Mouse (Mus musculus) embryonic facial prominence, embryonic 11.5 days (tissue): ENCODE data around the gene Fam155a. TPM values are rescaled to one million over a fixed set of nuclear protein-coding genes. Genes with fewer than 3 reads are reported as not detected.
A peak's percentile ranks its signal among the peaks of the same experiment; 100 is the strongest.
"Not testable (repeated sequence)": the region's sequence is repeated elsewhere in the genome, so short reads cannot be mapped to it uniquely, and the experiment has no call there.

Experiments used
- ATAC-seq: fragments of 200-750 bp; cut with Nextera tagmentation; replicated peaks from 2 replicates; pipeline ENCODE4 v1.8.0; 2017; ENCODE audit warnings: low read depth; ENCODE audit not compliant: insufficient number of reproducible peaks, low FRiP score, low TSS enrichment
- DNase-seq: peaks from one replicate; pipeline ENCODE4 v3.0.0-alpha.2; 2015; ENCODE audit warnings: low spot score
- H3K27ac ChIP-seq: fragments of 300-500 bp; sonication (generic); replicated peaks from 2 replicates; pipeline ENCODE4 v1.5.1; 2014; ENCODE audit warnings: mild to moderate bottlenecking, low read depth, low read length, control low read depth
- H3K27me3 ChIP-seq: fragments of 300-500 bp; sonication (generic); 2 replicates; pipeline ENCODE4 v1.6.1; 2014; ENCODE audit warnings: mild to moderate bottlenecking, low read length, moderate library complexity, mixed read lengths; ENCODE audit not compliant: control insufficient read depth, insufficient read depth
- H3K36me3 ChIP-seq: fragments of 300-500 bp; sonication (generic); replicated peaks from 2 replicates; pipeline ENCODE4 v1.6.1; 2014; ENCODE audit warnings: low read depth, mild to moderate bottlenecking, low read length, moderate library complexity, mixed read lengths; ENCODE audit not compliant: control insufficient read depth, insufficient read depth
- H3K4me1 ChIP-seq: fragments of 300-500 bp; sonication (generic); 2 replicates; pipeline ENCODE4 v1.6.1; 2014; ENCODE audit warnings: low read length, mixed read lengths; ENCODE audit not compliant: control insufficient read depth, insufficient read depth
- H3K4me2 ChIP-seq: fragments of 300-500 bp; sonication (generic); 2 replicates; pipeline ENCODE4 v1.6.1; 2014; ENCODE audit warnings: low read depth, mild to moderate bottlenecking, control low read depth, low read length, moderate library complexity
- H3K4me3 ChIP-seq: fragments of 300-500 bp; sonication (generic); 2 replicates; pipeline ENCODE4 v1.5.1; 2014; ENCODE audit warnings: low read depth, low read length, control low read depth
- H3K9ac ChIP-seq: fragments of 300-500 bp; sonication (generic); replicated peaks from 2 replicates; pipeline ENCODE4 v1.6.1; 2014; ENCODE audit warnings: mild to moderate bottlenecking, control low read depth, low read length
- H3K9me3 ChIP-seq: fragments of 300-500 bp; sonication (generic); replicated peaks from 2 replicates; pipeline ENCODE4 v1.6.1; 2016; ENCODE audit warnings: mild to moderate bottlenecking, low read length, inconsistent platforms, mixed read lengths; ENCODE audit not compliant: control insufficient read depth
- WGBS: fragments of 180-500 bp; shearing (Covaris S2); extraction: QIAGEN DNeasy Blood & Tissue Kit; methylation state at CpG from one replicate; pipeline ENCODE4 v1.1.7; 2014; 5-methylcytosine and 5-hydroxymethylcytosine counted together
- polyA plus RNA-seq: library from polyadenylated mRNA; unstranded; fragments of >200 nt; fragmentation: Nextera tagmentation; extraction: Ambion mirVana; gene quantifications from 2 replicates; pipeline ENCODE4 v1.2.1, GENCODE M21; 2014

The Fam155a gene
- polyA plus RNA-seq, 1 experiment from 2014 or later = 0.83 TPM

DNA sequence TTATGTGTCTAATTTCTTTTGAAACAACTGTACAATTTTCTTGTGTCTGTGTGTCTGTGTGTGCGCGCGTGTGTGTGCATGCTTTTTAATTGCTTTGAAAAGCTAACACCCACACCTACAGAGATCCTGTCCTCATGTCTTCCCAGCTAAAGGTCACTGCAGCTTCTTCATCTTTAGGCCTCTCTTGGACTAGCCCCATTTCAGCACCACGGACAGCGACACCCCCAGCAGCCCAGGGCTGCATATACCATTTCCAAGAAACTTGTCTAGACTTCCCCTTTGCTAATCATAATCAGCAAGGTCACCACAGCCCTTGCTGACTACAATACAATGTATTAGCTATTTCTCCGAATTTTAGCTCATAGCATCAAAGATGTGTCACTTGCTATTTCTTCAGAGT is 1.9 kb downstream of the Fam155a start:
- peak; percentile 89 for DNase-seq
- ATAC-seq = no peak
- peaks cover 5% of the 10 kb centered on the region; the same call in 1 of the 2 replicates for H3K4me1 ChIP-seq
- H3K9me3 ChIP-seq = no peaks in the 10 kb centered on the region
- no peaks in the 10 kb centered on the region for H3K36me3 ChIP-seq
- peaks cover 18% of the 10 kb centered on the region for H3K27me3 ChIP-seq
- no peak overlapping the region for H3K27ac ChIP-seq
- H3K9ac ChIP-seq = no peak overlapping the region
- 31% methylated on average over 6 of the region's 6 CpGs for WGBS
- H3K4me3 ChIP-seq = no peak overlapping the region
- H3K4me2 ChIP-seq = no peak overlapping the region

GRCm38 (mm10) chr8:9735169-9735568 is 35.8 kb downstream of the Fam155a start:
- Histone ChIP-seq H3K9ac (no peak overlapping the region), H3K27me3 (no peaks in the 10 kb centered on the region), H3K4me3 (no peak overlapping the region), H3K4me2 (no peak overlapping the region), H3K4me1 (no peaks in the 10 kb centered on the region), H3K9me3 (no peaks in the 10 kb centered on the region), H3K27ac (no peak overlapping the region), H3K36me3 (no peaks in the 10 kb centered on the region)
- ATAC-seq (no peak), DNase-seq (no peak)
- WGBS = 79% methylated on average over 5 of the region's 5 CpGs

DNA sequence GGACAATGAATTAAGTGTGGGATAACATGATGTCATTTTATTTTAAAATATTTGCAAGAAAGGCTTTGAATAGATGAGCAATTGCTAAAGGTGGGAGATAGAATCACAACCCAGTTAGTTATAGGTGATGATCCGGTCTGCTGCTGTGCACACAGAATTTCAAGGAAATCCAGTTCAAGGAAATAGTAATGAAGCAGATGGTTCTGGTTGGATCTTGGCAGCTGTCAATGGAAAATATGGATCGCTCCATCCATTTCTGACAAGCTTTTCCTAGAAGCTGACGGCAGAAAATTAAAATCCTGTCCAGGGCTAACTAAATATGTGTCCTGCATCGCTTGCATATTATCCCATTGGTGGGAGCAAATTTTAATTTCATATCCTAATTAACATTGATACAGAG is 61.2 kb downstream of the Fam155a start:
- H3K36me3 ChIP-seq = no peaks in the 10 kb centered on the region
- DNase-seq (no peak), ATAC-seq (no peak)
- H3K9me3 ChIP-seq = no peaks in the 10 kb centered on the region
- H3K27ac ChIP-seq = no peak overlapping the region
- no peaks in the 10 kb centered on the region for H3K27me3 ChIP-seq
- no peaks in the 10 kb centered on the region for H3K4me1 ChIP-seq
- no peak overlapping the region for H3K4me2 ChIP-seq
- H3K9ac ChIP-seq = no peak overlapping the region
- H3K4me3 ChIP-seq = no peak overlapping the region
- WGBS = 93% methylated on average over 4 of the region's 4 CpGs

DNA sequence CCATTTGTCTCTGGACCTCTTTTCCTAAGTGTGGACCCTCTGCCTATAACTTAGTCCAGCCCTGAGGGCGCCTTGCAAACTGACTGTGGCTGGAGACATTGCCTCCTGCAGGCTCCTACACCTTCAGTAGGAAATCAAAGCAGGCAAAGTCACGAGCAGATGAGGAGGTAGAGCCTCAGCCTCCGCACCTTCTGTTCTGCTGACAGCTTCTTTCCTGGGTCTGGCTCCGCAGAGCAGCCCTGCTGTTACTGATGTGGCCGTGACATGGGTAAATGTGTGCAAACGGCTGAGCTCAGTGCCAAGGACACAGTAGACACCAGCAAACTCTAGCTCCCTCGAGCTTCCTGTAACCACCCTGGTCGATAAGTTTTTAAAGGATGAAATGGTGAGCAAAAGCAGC is 63.5 kb downstream of the Fam155a start:
- Histone ChIP-seq H3K4me3 (no peak overlapping the region), H3K4me2 (no peak overlapping the region), H3K27me3 (no peaks in the 10 kb centered on the region), H3K36me3 (no peaks in the 10 kb centered on the region), H3K9ac (no peak overlapping the region), H3K9me3 (no peaks in the 10 kb centered on the region), H3K27ac (no peak overlapping the region), H3K4me1 (no peaks in the 10 kb centered on the region)
- ATAC-seq = no peak
- DNase-seq = no peak
- 78% methylated on average over 8 of the region's 8 CpGs for WGBS

DNA sequence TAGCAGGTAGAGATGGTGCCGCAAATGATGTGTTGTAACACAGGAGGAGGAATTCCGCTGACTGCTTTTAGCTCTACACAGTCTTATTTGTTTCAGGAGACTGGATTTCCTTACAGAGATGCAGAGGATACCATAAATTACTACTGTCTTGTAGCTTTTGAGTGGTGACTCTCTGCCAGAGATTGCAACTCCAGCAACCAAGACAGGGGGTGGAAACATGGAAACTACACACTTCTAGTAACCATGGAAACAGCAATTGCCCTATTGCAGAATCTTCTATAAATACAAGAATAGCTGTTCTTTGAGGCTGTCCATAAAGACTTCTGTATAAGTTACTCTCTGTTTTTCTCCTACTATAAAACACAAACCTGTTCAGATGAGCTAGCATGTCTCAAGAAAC is 76.2 kb downstream of the Fam155a start:
- H3K4me1 ChIP-seq = no peaks in the 10 kb centered on the region
- no peak overlapping the region for H3K4me2 ChIP-seq
- H3K4me3 ChIP-seq = no peak overlapping the region
- WGBS = 89% methylated on average over 2 of the region's 2 CpGs
- ATAC-seq (no peak), DNase-seq (no peak)
- no peaks in the 10 kb centered on the region for H3K27me3 ChIP-seq
- H3K9me3 ChIP-seq = no peaks in the 10 kb centered on the region
- no peak overlapping the region for H3K9ac ChIP-seq
- no peak overlapping the region for H3K27ac ChIP-seq
- no peaks in the 10 kb centered on the region for H3K36me3 ChIP-seq

- no peak overlapping the region for H3K4me2 ChIP-seq
- DNase-seq (peak; percentile 11), ATAC-seq (no peak)
- H3K36me3 ChIP-seq = no peaks in the 10 kb centered on the region
- no peak overlapping the region for H3K27ac ChIP-seq
- H3K4me3 ChIP-seq = no peak overlapping the region
- no peak overlapping the region for H3K9ac ChIP-seq
- WGBS = 44% methylated on average over 5 of the region's 5 CpGs
- H3K9me3 ChIP-seq = no peaks in the 10 kb centered on the region
- no peaks in the 10 kb centered on the region for H3K27me3 ChIP-seq
- H3K4me1 ChIP-seq = no peaks in the 10 kb centered on the region
Measured at GRCm38 (mm10) chr8:9692370-9692769, 78.6 kb downstream of the Fam155a start.

DNA sequence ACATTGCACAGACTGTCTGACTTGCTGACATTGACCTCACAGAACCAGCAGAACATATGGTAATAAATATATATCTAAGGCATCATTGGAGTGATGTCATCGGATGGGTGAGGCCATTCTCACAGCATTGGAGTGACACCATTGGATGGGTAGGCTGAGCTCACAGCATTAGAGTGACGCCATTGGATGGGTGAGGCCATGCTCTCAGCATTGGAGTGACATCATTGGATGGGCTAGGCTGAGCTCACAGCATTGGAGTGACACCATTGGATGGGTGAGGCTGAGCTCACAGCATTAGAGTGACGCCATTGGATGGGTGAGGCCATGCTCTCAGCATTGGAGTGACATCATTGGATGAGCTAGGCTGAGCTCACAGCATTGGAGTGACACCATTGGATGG is 110.9 kb downstream of the Fam155a start:
- WGBS = 81% methylated on average over 3 of the region's 3 CpGs
- H3K36me3 ChIP-seq, H3K9me3 ChIP-seq, H3K27ac ChIP-seq, H3K4me1 ChIP-seq, H3K27me3 ChIP-seq, H3K9ac ChIP-seq, ATAC-seq, H3K4me3 ChIP-seq, H3K4me2 ChIP-seq, DNase-seq: not testable (repeated sequence)

- no peak overlapping the region for H3K27ac ChIP-seq
- ATAC-seq (no peak), DNase-seq (no peak)
- WGBS = 91% methylated on average over 2 of the region's 2 CpGs
- H3K4me2 ChIP-seq = no peak overlapping the region
- no peak overlapping the region for H3K4me3 ChIP-seq
- H3K9me3 ChIP-seq = no peaks in the 10 kb centered on the region
- H3K4me1 ChIP-seq = no peaks in the 10 kb centered on the region
- H3K27me3 ChIP-seq = no peaks in the 10 kb centered on the region
- H3K36me3 ChIP-seq = no peaks in the 10 kb centered on the region
- no peak overlapping the region for H3K9ac ChIP-seq
Measured at GRCm38 (mm10) chr8:9656901-9657300, 114.1 kb downstream of the Fam155a start.
